Mouse (Mus musculus) right cerebral cortex, postnatal 25 days (tissue): ENCODE measurements around the gene Kmt2c.
"Not testable (repeated sequence)": the region's sequence is repeated elsewhere in the genome, so short reads cannot be mapped to it uniquely, and the experiment has no call there.

Experiments
- DNase-seq: peaks from one replicate; pipeline ENCODE4 v3.0.0; 2022

The Kmt2c gene

GRCm38 (mm10) chr5:25506041-25506440 is 7.5 kb upstream of the Kmt2c start:
- DNase-seq, result no peak

- DNase-seq, result no peak
Observed at GRCm38 (mm10) chr5:25500686-25501085, 2.1 kb upstream of the Kmt2c start.

GRCm38 (mm10) chr5:25499423-25500398 is 1.1 kb upstream of the Kmt2c start:
- DNase-seq, result peak; percentile 98

GRCm38 (mm10) chr5:25498821-25499422 is 339 bp upstream of the Kmt2c start:
- no peak for DNase-seq

GRCm38 (mm10) chr5:25497720-25498345 is 750 bp downstream of the Kmt2c start:
- DNase-seq, result peak; percentile 56

- DNase-seq, result no peak
Observed at GRCm38 (mm10) chr5:25497369-25497719, 1.2 kb downstream of the Kmt2c start.

- no peak for DNase-seq
Observed at GRCm38 (mm10) chr5:25496652-25497051, 1.9 kb downstream of the Kmt2c start.

- DNase-seq, result no peak
Observed at GRCm38 (mm10) chr5:25478863-25479262, 19.7 kb downstream of the Kmt2c start.

- DNase-seq, result no peak
Observed at GRCm38 (mm10) chr5:25475789-25476188, 22.8 kb downstream of the Kmt2c start.

GRCm38 (mm10) chr5:25472070-25472469 is 26.5 kb downstream of the Kmt2c start:
- DNase-seq, result no peak

GRCm38 (mm10) chr5:25461956-25462355 is 36.6 kb downstream of the Kmt2c start:
- DNase-seq, result no peak

- DNase-seq, result not testable (repeated sequence)
Observed at GRCm38 (mm10) chr5:25455432-25455831, 43.2 kb downstream of the Kmt2c start.

GRCm38 (mm10) chr5:25452691-25453090 is 45.9 kb downstream of the Kmt2c start:
- DNase-seq, result no peak

- DNase-seq, result no peak
Observed at GRCm38 (mm10) chr5:25437508-25437907, 61.1 kb downstream of the Kmt2c start.

GRCm38 (mm10) chr5:25436081-25436480 is 62.5 kb downstream of the Kmt2c start:
- peak; percentile 18 for DNase-seq

- no peak for DNase-seq
Observed at GRCm38 (mm10) chr5:25422576-25422975, 76.0 kb downstream of the Kmt2c start.

GRCm38 (mm10) chr5:25420601-25421000 is 78.0 kb downstream of the Kmt2c start:
- peak; percentile 48 for DNase-seq

- DNase-seq, result no peak
Observed at GRCm38 (mm10) chr5:25415382-25415781, 83.2 kb downstream of the Kmt2c start.

- no peak for DNase-seq
Observed at GRCm38 (mm10) chr5:25396727-25397126, 101.9 kb downstream of the Kmt2c start.

GRCm38 (mm10) chr5:25392655-25393054 is 105.9 kb downstream of the Kmt2c start:
- DNase-seq, result no peak

GRCm38 (mm10) chr5:25383581-25383980 is 115.0 kb downstream of the Kmt2c start:
- DNase-seq, result no peak

GRCm38 (mm10) chr5:25379188-25379587 is 119.4 kb downstream of the Kmt2c start:
- no peak for DNase-seq

GRCm38 (mm10) chr5:25368420-25368819 is 130.2 kb downstream of the Kmt2c start:
- DNase-seq, result no peak

- DNase-seq, result no peak
Observed at GRCm38 (mm10) chr5:25367126-25367525, 131.5 kb downstream of the Kmt2c start.
